Mouse (Mus musculus): Measurements from ENCODE around the gene Zfp697. TPM values are rescaled to one million over a fixed set of nuclear protein-coding genes. Genes with fewer than 3 reads are reported as not detected.

Gene Zfp697
- polyA plus RNA-seq, 1 experiment from 2014 or later = 21.5 TPM

GRCm38 (mm10) chr3:98362753-98363152 is 19.5 kb upstream of the Zfp697 start:
- Histone ChIP-seq H3K9ac (ENCODE audit: low read depth, low read length) (no peak overlapping the region), H3K4me1 (ENCODE audit: control insufficient read depth, insufficient read depth, low read length) (no peaks in the 10 kb centered on the region), H3K27me3 (ENCODE audit: control insufficient read depth, insufficient read depth, low read length) (no peaks in the 10 kb centered on the region), H3K27ac (ENCODE audit: low read depth, low read length) (no peak overlapping the region), H3K4me2 (replicated peaks; ENCODE audit: low read depth, low read length) (no peak overlapping the region), H3K4me3 (ENCODE audit: low read length) (no peak overlapping the region), H3K9me3 (ENCODE audit: control insufficient read depth, low read length) (no peaks in the 10 kb centered on the region), H3K36me3 (ENCODE audit: control insufficient read depth, insufficient read depth, low read length) (no peaks in the 10 kb centered on the region)
- 23% methylated on average over 2 of the region's 2 CpGs for WGBS
- no peak; the same call in 1 of the 2 replicates for ATAC-seq (ENCODE audit: low FRiP score, low TSS enrichment)

GRCm38 (mm10) chr3:98366086-98366485 is 16.2 kb upstream of the Zfp697 start:
- no peaks in the 10 kb centered on the region for H3K4me1 ChIP-seq (ENCODE audit: control insufficient read depth, insufficient read depth, low read length)
- no peak overlapping the region for H3K4me3 ChIP-seq (ENCODE audit: low read length)
- WGBS = 84% methylated on average over 3 of the region's 3 CpGs
- H3K36me3 ChIP-seq (ENCODE audit: control insufficient read depth, insufficient read depth, low read length) = no peaks in the 10 kb centered on the region
- no peak overlapping the region for H3K27ac ChIP-seq (ENCODE audit: low read depth, low read length)
- ATAC-seq (ENCODE audit: low FRiP score, low TSS enrichment) = no peak
- H3K4me2 ChIP-seq (replicated peaks; ENCODE audit: low read depth, low read length) = no peak overlapping the region
- no peak overlapping the region for H3K9ac ChIP-seq (ENCODE audit: low read depth, low read length)
- peaks cover under 1% of the 10 kb centered on the region; the same call in 1 of the 2 replicates for H3K9me3 ChIP-seq (ENCODE audit: control insufficient read depth, low read length)
- H3K27me3 ChIP-seq (ENCODE audit: control insufficient read depth, insufficient read depth, low read length) = no peaks in the 10 kb centered on the region

GRCm38 (mm10) chr3:98366823-98367222 is 15.4 kb upstream of the Zfp697 start:
- H3K9ac ChIP-seq (ENCODE audit: low read depth, low read length) = no peak overlapping the region
- H3K4me2 ChIP-seq (replicated peaks; ENCODE audit: low read depth, low read length) = no peak overlapping the region
- no peak overlapping the region for H3K27ac ChIP-seq (ENCODE audit: low read depth, low read length)
- peaks cover 7% of the 10 kb centered on the region; the same call in 1 of the 2 replicates for H3K9me3 ChIP-seq (ENCODE audit: control insufficient read depth, low read length)
- WGBS = 78% methylated on average over 4 of the region's 4 CpGs
- H3K27me3 ChIP-seq (ENCODE audit: control insufficient read depth, insufficient read depth, low read length) = no peaks in the 10 kb centered on the region
- H3K4me1 ChIP-seq (ENCODE audit: control insufficient read depth, insufficient read depth, low read length) = no peaks in the 10 kb centered on the region
- ATAC-seq (ENCODE audit: low FRiP score, low TSS enrichment) = no peak
- H3K4me3 ChIP-seq (ENCODE audit: low read length) = no peak overlapping the region
- H3K36me3 ChIP-seq (ENCODE audit: control insufficient read depth, insufficient read depth, low read length) = no peaks in the 10 kb centered on the region

DNA sequence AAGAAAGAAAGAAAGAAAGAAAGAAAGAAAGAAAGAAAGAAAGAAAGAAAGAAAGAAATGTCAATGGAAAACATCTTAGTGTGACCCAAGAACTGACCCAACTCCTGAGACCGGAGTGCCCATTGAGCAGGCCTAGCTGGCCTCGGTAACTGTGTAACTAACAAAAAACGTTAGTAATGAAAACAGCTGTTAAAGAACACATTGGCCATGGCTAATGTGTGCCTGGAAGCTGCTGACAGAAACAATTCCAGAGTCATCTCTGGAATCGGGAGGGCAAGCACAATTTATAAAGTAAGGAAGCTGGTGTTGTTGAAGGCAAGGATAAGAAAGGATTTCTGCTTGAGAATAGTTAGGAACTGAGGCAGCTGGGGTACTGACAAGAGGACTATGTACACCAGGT is 14.0 kb upstream of the Zfp697 start:
- Histone ChIP-seq H3K9ac (ENCODE audit: low read depth, low read length) (no peak overlapping the region), H3K4me3 (ENCODE audit: low read length) (no peak overlapping the region), H3K9me3 (ENCODE audit: control insufficient read depth, low read length) (peaks cover 11% of the 10 kb centered on the region; the same call in 1 of the 2 replicates), H3K27ac (ENCODE audit: low read depth, low read length) (no peak overlapping the region), H3K4me2 (replicated peaks; ENCODE audit: low read depth, low read length) (no peak overlapping the region), H3K4me1 (ENCODE audit: control insufficient read depth, insufficient read depth, low read length) (no peaks in the 10 kb centered on the region), H3K27me3 (ENCODE audit: control insufficient read depth, insufficient read depth, low read length) (no peaks in the 10 kb centered on the region), H3K36me3 (ENCODE audit: control insufficient read depth, insufficient read depth, low read length) (no peaks in the 10 kb centered on the region)
- ATAC-seq (ENCODE audit: low FRiP score, low TSS enrichment) = no peak
- 63% methylated on average over 4 of the region's 4 CpGs for WGBS

DNA sequence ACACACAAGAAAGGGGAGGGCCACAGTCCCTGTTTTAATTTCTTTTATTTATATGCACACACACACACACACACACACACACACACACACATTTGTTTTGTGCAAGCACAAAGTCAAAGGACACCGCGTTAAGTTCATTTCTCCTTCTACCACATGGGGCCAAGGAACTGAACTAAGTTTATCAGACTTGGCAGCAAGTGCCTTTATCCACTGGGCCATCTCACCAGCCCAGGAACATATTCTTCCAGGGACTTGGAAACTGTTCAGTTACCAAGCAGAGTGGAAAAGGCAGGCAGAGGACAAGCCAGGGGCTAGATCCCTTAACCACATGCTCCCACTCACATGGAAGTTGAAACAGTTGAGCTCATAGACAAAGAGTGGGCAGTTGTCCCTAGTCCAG is 13.5 kb upstream of the Zfp697 start:
- H3K27me3 ChIP-seq (ENCODE audit: control insufficient read depth, insufficient read depth, low read length) = no peaks in the 10 kb centered on the region
- H3K9me3 ChIP-seq (ENCODE audit: control insufficient read depth, low read length) = peaks cover 11% of the 10 kb centered on the region; the same call in 1 of the 2 replicates
- ATAC-seq (ENCODE audit: low FRiP score, low TSS enrichment) = no peak
- H3K4me2 ChIP-seq (replicated peaks; ENCODE audit: low read depth, low read length) = no peak overlapping the region
- H3K9ac ChIP-seq (ENCODE audit: low read depth, low read length) = no peak overlapping the region
- no peak overlapping the region for H3K4me3 ChIP-seq (ENCODE audit: low read length)
- WGBS = 95% methylated on average over 2 of the region's 2 CpGs
- no peaks in the 10 kb centered on the region for H3K4me1 ChIP-seq (ENCODE audit: control insufficient read depth, insufficient read depth, low read length)
- H3K36me3 ChIP-seq (ENCODE audit: control insufficient read depth, insufficient read depth, low read length) = no peaks in the 10 kb centered on the region
- no peak overlapping the region for H3K27ac ChIP-seq (ENCODE audit: low read depth, low read length)

DNA sequence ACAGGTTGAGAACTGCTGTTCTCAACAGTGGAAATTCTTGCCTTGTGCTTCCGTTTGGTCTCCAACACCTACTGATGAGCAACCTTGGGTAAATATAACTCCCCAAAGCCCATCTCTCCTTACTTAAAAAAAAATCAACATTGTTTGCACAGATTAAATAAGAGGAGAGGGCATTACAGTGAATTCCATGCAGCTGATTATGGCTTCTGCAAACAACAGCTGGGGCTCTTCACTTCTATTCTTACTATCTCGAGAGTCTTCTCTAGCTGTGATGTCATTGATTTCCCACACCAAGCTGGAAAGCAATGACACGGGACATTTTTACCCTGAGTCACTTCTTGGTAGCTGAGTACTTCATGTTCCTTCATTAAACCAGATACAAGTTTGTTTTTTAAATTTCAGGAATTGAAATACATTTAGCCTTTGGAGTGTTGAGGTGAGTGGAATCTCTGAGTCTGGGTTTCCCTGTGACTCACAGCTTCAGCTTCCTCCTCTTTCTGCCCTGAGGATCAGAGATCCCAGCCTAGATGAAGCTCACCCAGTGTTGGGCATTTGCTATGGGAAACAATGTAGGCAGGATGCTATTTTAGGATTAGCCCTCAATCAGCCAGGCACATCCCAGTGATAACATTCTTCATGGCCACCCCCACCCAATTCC is 8.1 kb upstream of the Zfp697 start:
- Histone ChIP-seq H3K4me1 (ENCODE audit: control insufficient read depth, insufficient read depth, low read length) (peaks cover 1% of the 10 kb centered on the region; the same call in 1 of the 2 replicates), H3K9me3 (ENCODE audit: control insufficient read depth, low read length) (peaks cover 11% of the 10 kb centered on the region; the same call in 1 of the 2 replicates), H3K36me3 (ENCODE audit: control insufficient read depth, insufficient read depth, low read length) (no peaks in the 10 kb centered on the region), H3K9ac (ENCODE audit: low read depth, low read length) (no peak overlapping the region), H3K27me3 (ENCODE audit: control insufficient read depth, insufficient read depth, low read length) (no peaks in the 10 kb centered on the region), H3K27ac (ENCODE audit: low read depth, low read length) (no peak overlapping the region), H3K4me2 (replicated peaks; ENCODE audit: low read depth, low read length) (no peak overlapping the region), H3K4me3 (ENCODE audit: low read length) (no peak overlapping the region)
- no peak for ATAC-seq (ENCODE audit: low FRiP score, low TSS enrichment)
- 57% methylated on average over 3 of the region's 3 CpGs for WGBS

DNA sequence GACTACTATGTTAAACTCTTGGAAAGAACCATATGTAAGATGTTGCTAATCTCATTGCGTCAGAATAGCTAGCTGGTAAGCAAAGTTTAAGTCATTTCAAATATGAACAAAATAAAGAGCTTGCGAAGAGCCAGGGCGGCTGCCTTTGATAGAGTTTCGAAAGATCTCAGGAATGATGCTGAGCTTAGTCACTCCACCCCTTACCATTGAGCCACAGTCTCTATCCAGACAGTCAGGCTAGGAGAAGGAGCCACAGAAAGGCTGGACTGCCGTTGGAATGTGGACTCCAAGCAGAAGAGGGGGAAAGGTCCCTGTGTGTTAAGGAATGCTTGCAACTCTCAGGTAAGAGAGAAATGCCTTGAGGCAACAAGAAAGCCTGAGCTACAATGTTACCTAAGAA is 7.3 kb upstream of the Zfp697 start:
- no peak overlapping the region for H3K4me3 ChIP-seq (ENCODE audit: low read length)
- no peaks in the 10 kb centered on the region for H3K27me3 ChIP-seq (ENCODE audit: control insufficient read depth, insufficient read depth, low read length)
- 90% methylated on average over 5 of the region's 5 CpGs for WGBS
- H3K36me3 ChIP-seq (ENCODE audit: control insufficient read depth, insufficient read depth, low read length) = no peaks in the 10 kb centered on the region
- peaks cover 3% of the 10 kb centered on the region; the same call in 1 of the 2 replicates for H3K4me1 ChIP-seq (ENCODE audit: control insufficient read depth, insufficient read depth, low read length)
- peaks cover 11% of the 10 kb centered on the region; the same call in 1 of the 2 replicates for H3K9me3 ChIP-seq (ENCODE audit: control insufficient read depth, low read length)
- H3K27ac ChIP-seq (ENCODE audit: low read depth, low read length) = no peak overlapping the region
- ATAC-seq (ENCODE audit: low FRiP score, low TSS enrichment) = no peak
- no peak overlapping the region for H3K4me2 ChIP-seq (replicated peaks; ENCODE audit: low read depth, low read length)
- H3K9ac ChIP-seq (ENCODE audit: low read depth, low read length) = no peak overlapping the region

GRCm38 (mm10) chr3:98378267-98378666 is 4.0 kb upstream of the Zfp697 start:
- Histone ChIP-seq H3K36me3 (ENCODE audit: control insufficient read depth, insufficient read depth, low read length) (no peaks in the 10 kb centered on the region), H3K27ac (ENCODE audit: low read depth, low read length) (no peak overlapping the region), H3K9ac (ENCODE audit: low read depth, low read length) (no peak overlapping the region), H3K4me1 (ENCODE audit: control insufficient read depth, insufficient read depth, low read length) (peaks cover 8% of the 10 kb centered on the region), H3K27me3 (ENCODE audit: control insufficient read depth, insufficient read depth, low read length) (no peaks in the 10 kb centered on the region), H3K4me3 (ENCODE audit: low read length) (no peak overlapping the region), H3K4me2 (replicated peaks; ENCODE audit: low read depth, low read length) (no peak overlapping the region), H3K9me3 (ENCODE audit: control insufficient read depth, low read length) (no peaks in the 10 kb centered on the region)
- no peak for ATAC-seq (ENCODE audit: low FRiP score, low TSS enrichment)
- 85% methylated on average over 4 of the region's 4 CpGs for WGBS

DNA sequence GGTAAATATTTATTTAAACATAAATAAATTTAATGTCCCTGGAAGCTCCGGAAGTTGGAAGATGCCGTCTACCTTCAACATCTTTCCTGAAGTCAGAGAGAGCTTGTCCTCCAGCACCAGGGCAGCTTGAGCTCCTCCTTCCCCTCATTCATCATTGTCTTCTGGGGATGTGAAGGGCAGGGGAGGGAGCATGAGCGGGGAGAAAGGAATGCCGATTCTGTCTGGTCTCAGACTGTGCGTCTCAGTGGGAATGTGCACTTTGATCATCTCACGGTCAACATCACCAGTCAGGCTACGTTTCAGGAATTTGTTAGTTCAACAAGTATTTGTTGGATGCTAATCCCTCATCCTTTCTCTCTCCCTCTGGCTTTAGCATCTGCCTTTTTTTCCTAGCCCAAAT is 3.0 kb upstream of the Zfp697 start:
- H3K9me3 ChIP-seq (ENCODE audit: control insufficient read depth, low read length) = no peaks in the 10 kb centered on the region
- 3% methylated on average over 7 of the region's 7 CpGs for WGBS
- no peaks in the 10 kb centered on the region for H3K36me3 ChIP-seq (ENCODE audit: control insufficient read depth, insufficient read depth, low read length)
- no peaks in the 10 kb centered on the region for H3K27me3 ChIP-seq (ENCODE audit: control insufficient read depth, insufficient read depth, low read length)
- H3K27ac ChIP-seq (ENCODE audit: low read depth, low read length) = no peak overlapping the region
- H3K4me3 ChIP-seq (ENCODE audit: low read length) = no peak overlapping the region
- no peak overlapping the region for H3K4me2 ChIP-seq (replicated peaks; ENCODE audit: low read depth, low read length)
- peak; percentile 37; the same call in 1 of the 2 replicates for ATAC-seq (ENCODE audit: low FRiP score, low TSS enrichment)
- H3K4me1 ChIP-seq (ENCODE audit: control insufficient read depth, insufficient read depth, low read length) = peaks cover 18% of the 10 kb centered on the region
- H3K9ac ChIP-seq (ENCODE audit: low read depth, low read length) = no peak overlapping the region
